Mouse (Mus musculus) forebrain, embryonic 13.5 days (tissue): ENCODE measurements around the gene Sec22a. TPM values are rescaled to one million over a fixed set of nuclear protein-coding genes. Genes with fewer than 3 reads are reported as not detected.

Experiments
- ATAC-seq: fragments of 200-750 bp; cut with Nextera tagmentation; 2 replicates; pipeline ENCODE4 v1.8.0; 2017
- H3K27ac ChIP-seq: fragments of 300-500 bp; sonication (generic); 2 replicates; pipeline ENCODE4 v1.5.1; 2015; ENCODE audit warnings: inconsistent platforms, mild to moderate bottlenecking, moderate library complexity
- H3K27me3 ChIP-seq: fragments of 300-500 bp; sonication (generic); 2 replicates; pipeline ENCODE4 v1.6.1; 2015; ENCODE audit warnings: mild to moderate bottlenecking, inconsistent platforms
- H3K36me3 ChIP-seq: fragments of 300-500 bp; sonication (generic); 2 replicates; pipeline ENCODE4 v1.6.1; 2015; ENCODE audit warnings: mild to moderate bottlenecking, inconsistent platforms; ENCODE audit not compliant: poor library complexity, severe bottlenecking
- H3K4me1 ChIP-seq: fragments of 300-500 bp; sonication (generic); 2 replicates; pipeline ENCODE4 v1.6.1; 2015; ENCODE audit warnings: inconsistent platforms
- H3K4me2 ChIP-seq: fragments of 300-500 bp; sonication (generic); 2 replicates; pipeline ENCODE4 v1.6.1; 2015; ENCODE audit warnings: inconsistent platforms, mild to moderate bottlenecking, moderate library complexity
- H3K4me3 ChIP-seq: fragments of 300-500 bp; sonication (generic); 2 replicates; pipeline ENCODE4 v1.5.1; 2015; ENCODE audit warnings: mild to moderate bottlenecking, inconsistent platforms
- H3K9ac ChIP-seq: fragments of 300-500 bp; sonication (generic); 2 replicates; pipeline ENCODE4 v1.6.1; 2015; ENCODE audit warnings: mild to moderate bottlenecking, inconsistent platforms
- H3K9me3 ChIP-seq: fragments of 300-500 bp; sonication (generic); replicated peaks from 2 replicates; pipeline ENCODE4 v1.6.1; 2016; ENCODE audit warnings: inconsistent platforms
- WGBS: fragments of 180-500 bp; shearing (Covaris S2); methylation state at CpG from one replicate; pipeline ENCODE4 v1.1.7; 2015; 5-methylcytosine and 5-hydroxymethylcytosine counted together
- polyA plus RNA-seq: library from polyadenylated mRNA; unstranded; fragments of >200 nt; fragmentation: Nextera tagmentation; extraction: Ambion mirVana; gene quantifications from 2 replicates; pipeline ENCODE4 v1.2.1, GENCODE M21; 2015

Gene Sec22a
- polyA plus RNA-seq, 1 experiment from 2014 or later: 48.0 TPM

- peaks cover 4% of the 10 kb centered on the region for H3K36me3 ChIP-seq
- H3K9me3 ChIP-seq: no peaks in the 10 kb centered on the region
- no peak for ATAC-seq
- no peak overlapping the region for H3K4me2 ChIP-seq
- H3K27ac ChIP-seq: no peak overlapping the region
- peaks cover 12% of the 10 kb centered on the region for H3K4me1 ChIP-seq
- no peak overlapping the region for H3K4me3 ChIP-seq
- WGBS: 91% methylated on average over 2 of the region's 2 CpGs
- no peaks in the 10 kb centered on the region; the same call in 1 of the 2 replicates for H3K27me3 ChIP-seq
- H3K9ac ChIP-seq: no peak overlapping the region
Measured at GRCm38 (mm10) chr16:35362221-35362620, 1.5 kb downstream of the Sec22a start.

DNA sequence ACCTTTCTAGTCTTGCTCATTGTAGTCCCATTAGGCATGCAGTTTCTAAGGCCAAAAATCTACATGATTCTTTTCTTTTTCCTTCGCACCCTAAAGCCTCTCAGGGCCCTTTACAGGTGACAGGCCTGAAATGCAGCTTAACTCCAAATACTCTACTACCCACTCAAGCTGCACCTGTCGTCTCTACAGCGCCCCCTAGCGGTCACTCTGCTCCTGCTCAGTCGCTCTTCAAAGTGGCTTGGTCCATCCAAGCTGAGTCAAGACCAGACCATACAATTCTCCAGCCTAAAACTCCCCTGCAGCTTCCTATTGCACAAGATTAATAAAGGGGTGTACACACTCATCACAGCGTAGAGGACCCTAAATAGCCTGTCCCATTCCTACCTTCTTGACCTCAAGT lies 3.1 kb downstream of the Sec22a start:
- Histone ChIP-seq H3K9me3 (no peaks in the 10 kb centered on the region), H3K4me3 (no peak overlapping the region), H3K4me2 (no peak overlapping the region), H3K27me3 (no peaks in the 10 kb centered on the region; the same call in 1 of the 2 replicates), H3K36me3 (peaks cover 9% of the 10 kb centered on the region), H3K27ac (no peak overlapping the region), H3K9ac (no peak overlapping the region), H3K4me1 (peaks cover 12% of the 10 kb centered on the region)
- WGBS: 28% methylated on average over 6 of the region's 6 CpGs
- no peak for ATAC-seq

DNA sequence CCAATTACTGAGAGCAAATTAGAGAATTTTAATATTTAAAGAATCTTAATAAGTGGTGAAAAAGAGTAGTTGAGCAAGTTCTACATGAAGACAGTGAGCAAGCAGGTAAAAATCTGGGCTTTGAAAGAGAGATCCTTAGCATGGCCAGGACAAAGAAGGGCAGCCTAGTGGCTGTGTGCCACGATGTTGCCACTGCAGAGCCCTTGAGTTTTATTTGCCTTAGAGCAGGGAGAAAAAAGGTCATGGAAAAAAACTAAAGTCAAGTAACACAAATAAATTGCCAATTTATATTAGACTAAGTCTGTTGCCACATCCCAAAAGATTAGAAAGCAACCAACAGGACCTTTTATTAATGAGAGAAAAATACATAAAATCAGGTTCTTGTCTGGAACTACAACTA lies 6.3 kb downstream of the Sec22a start:
- H3K4me3 ChIP-seq: no peak overlapping the region
- no peaks in the 10 kb centered on the region for H3K27me3 ChIP-seq
- 83% methylated on average over 1 of the region's 1 CpGs for WGBS
- H3K4me2 ChIP-seq: no peak overlapping the region
- H3K9me3 ChIP-seq: no peaks in the 10 kb centered on the region
- peaks cover 14% of the 10 kb centered on the region for H3K36me3 ChIP-seq
- ATAC-seq: no peak
- no peak overlapping the region for H3K27ac ChIP-seq
- H3K9ac ChIP-seq: no peak overlapping the region
- H3K4me1 ChIP-seq: peaks cover 5% of the 10 kb centered on the region

GRCm38 (mm10) chr16:35330451-35330850 lies 33.3 kb downstream of the Sec22a start:
- 9% methylated on average over 1 of the region's 1 CpGs for WGBS
- Histone ChIP-seq H3K9ac (no peak overlapping the region), H3K27ac (no peak overlapping the region), H3K4me1 (peaks cover 16% of the 10 kb centered on the region), H3K27me3 (no peaks in the 10 kb centered on the region), H3K4me2 (no peak overlapping the region), H3K36me3 (peaks cover 17% of the 10 kb centered on the region), H3K9me3 (no peaks in the 10 kb centered on the region), H3K4me3 (no peak overlapping the region)
- ATAC-seq: no peak

GRCm38 (mm10) chr16:35319773-35320172 lies 43.9 kb downstream of the Sec22a start:
- peaks cover 7% of the 10 kb centered on the region; the same call in 1 of the 2 replicates for H3K36me3 ChIP-seq
- no peak overlapping the region for H3K4me3 ChIP-seq
- H3K9me3 ChIP-seq: no peaks in the 10 kb centered on the region
- peaks cover 4% of the 10 kb centered on the region; the same call in 1 of the 2 replicates for H3K4me1 ChIP-seq
- H3K27me3 ChIP-seq: no peaks in the 10 kb centered on the region
- H3K4me2 ChIP-seq: no peak overlapping the region
- peak; percentile 33; the same call in 1 of the 2 replicates for ATAC-seq
- 63% methylated on average over 2 of the region's 2 CpGs for WGBS
- no peak overlapping the region for H3K9ac ChIP-seq
- H3K27ac ChIP-seq: no peak overlapping the region

DNA sequence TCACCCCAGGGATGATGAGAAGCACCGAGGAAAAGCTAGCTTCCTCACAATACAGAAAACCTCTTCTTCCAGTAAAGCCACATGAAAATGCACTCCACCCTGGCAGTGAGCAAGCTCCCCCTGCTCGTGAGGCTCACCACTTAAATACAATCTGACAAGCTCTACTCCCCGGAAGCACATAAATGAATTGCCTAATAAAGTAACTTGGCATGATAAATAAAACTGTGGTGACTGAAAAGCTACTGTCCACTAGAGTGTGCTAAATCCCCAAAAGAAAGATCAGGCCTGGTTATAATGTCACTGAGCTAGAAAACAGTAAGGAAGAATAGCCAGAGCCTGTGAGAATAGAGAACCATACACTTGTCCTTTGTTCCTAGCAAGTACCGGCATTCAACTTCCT lies 44.4 kb downstream of the Sec22a start:
- Histone ChIP-seq H3K4me1 (peaks cover 4% of the 10 kb centered on the region; the same call in 1 of the 2 replicates), H3K36me3 (peaks cover 7% of the 10 kb centered on the region; the same call in 1 of the 2 replicates), H3K9ac (no peak overlapping the region), H3K4me2 (no peak overlapping the region), H3K4me3 (no peak overlapping the region), H3K27me3 (no peaks in the 10 kb centered on the region), H3K9me3 (no peaks in the 10 kb centered on the region), H3K27ac (no peak overlapping the region)
- ATAC-seq: peak; percentile 70; the same call in 1 of the 2 replicates
- 25% methylated on average over 4 of the region's 4 CpGs for WGBS

DNA sequence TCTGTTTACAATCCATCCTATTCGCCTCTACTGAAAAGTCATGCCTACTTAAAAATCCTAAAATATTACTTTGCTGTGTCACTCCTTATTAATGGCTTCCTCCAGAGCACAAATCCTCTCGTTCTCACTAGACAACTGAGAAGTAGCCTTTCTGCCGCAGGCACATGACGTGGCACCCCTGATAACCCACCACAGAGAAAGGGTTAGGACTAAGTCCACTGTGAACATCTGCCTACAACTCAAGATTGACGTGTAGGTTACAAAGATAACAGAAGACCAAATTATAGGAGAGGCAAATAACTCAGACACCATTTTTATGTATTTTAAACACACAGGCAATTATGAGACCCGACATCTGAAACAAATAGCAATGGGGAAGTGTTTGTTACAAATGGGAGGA lies 45.3 kb downstream of the Sec22a start:
- Histone ChIP-seq H3K9me3 (no peaks in the 10 kb centered on the region), H3K4me1 (peaks cover 4% of the 10 kb centered on the region; the same call in 1 of the 2 replicates), H3K9ac (no peak overlapping the region), H3K4me3 (no peak overlapping the region), H3K4me2 (no peak overlapping the region), H3K36me3 (peaks cover 9% of the 10 kb centered on the region), H3K27ac (no peak overlapping the region), H3K27me3 (no peaks in the 10 kb centered on the region)
- 88% methylated on average over 6 of the region's 6 CpGs for WGBS
- ATAC-seq: no peak

DNA sequence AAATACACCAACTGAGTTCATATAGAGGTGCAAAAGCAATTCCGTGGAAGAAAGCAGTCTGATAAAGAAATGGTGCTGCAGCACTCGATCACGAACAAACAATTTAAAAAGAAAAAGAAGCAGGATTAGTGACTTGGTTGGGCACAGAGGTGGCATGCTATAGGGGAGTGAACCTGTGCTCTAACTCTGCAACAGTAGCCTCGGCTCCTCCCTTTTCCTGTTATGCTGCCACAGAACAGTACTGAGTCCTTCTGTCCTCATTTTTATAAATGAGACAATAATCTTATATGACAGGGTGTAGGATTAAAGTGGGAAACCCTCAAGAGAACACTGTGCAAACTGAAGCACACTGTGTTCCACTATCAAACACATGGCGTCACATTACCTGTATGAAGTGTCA lies 46.3 kb downstream of the Sec22a start:
- H3K36me3 ChIP-seq: peaks cover 10% of the 10 kb centered on the region
- no peaks in the 10 kb centered on the region for H3K9me3 ChIP-seq
- no peak overlapping the region for H3K4me2 ChIP-seq
- no peak overlapping the region for H3K27ac ChIP-seq
- H3K4me1 ChIP-seq: peaks cover 4% of the 10 kb centered on the region; the same call in 1 of the 2 replicates
- no peaks in the 10 kb centered on the region for H3K27me3 ChIP-seq
- no peak for ATAC-seq
- no peak overlapping the region for H3K4me3 ChIP-seq
- WGBS: 86% methylated on average over 5 of the region's 5 CpGs
- H3K9ac ChIP-seq: no peak overlapping the region

- H3K9ac ChIP-seq: no peak overlapping the region
- H3K27ac ChIP-seq: no peak overlapping the region
- H3K36me3 ChIP-seq: peaks cover 10% of the 10 kb centered on the region
- H3K4me3 ChIP-seq: no peak overlapping the region
- H3K4me1 ChIP-seq: peaks cover 9% of the 10 kb centered on the region; the same call in 1 of the 2 replicates
- H3K27me3 ChIP-seq: no peaks in the 10 kb centered on the region
- no peaks in the 10 kb centered on the region for H3K9me3 ChIP-seq
- no peak for ATAC-seq
- no peak overlapping the region for H3K4me2 ChIP-seq
Measured at GRCm38 (mm10) chr16:35316856-35317264, 46.9 kb downstream of the Sec22a start.

DNA sequence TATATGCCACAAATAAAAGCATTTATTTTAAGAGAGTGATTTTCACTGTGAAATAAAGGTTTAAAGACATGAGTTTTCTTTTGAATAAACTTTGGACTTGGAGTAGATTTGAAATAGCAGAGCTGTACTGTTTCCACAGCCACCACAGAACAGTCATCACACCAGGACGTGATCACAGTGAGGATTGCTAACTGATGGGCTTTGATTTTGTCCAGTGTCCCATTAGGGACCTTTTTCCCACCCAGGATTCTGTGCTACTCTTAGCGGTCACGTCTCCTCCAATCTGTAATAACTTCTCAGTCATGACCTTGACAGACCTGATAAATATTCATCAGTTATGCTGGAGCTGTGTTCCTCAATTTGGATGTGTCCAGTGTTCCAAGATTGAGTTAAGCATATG lies 48.2 kb downstream of the Sec22a start:
- Histone ChIP-seq H3K9me3 (no peaks in the 10 kb centered on the region), H3K4me1 (peaks cover 16% of the 10 kb centered on the region), H3K4me2 (no peak overlapping the region), H3K27ac (no peak overlapping the region), H3K9ac (no peak overlapping the region), H3K27me3 (no peaks in the 10 kb centered on the region), H3K4me3 (no peak overlapping the region), H3K36me3 (peaks cover 10% of the 10 kb centered on the region)
- no peak for ATAC-seq
- WGBS: 65% methylated on average over 3 of the region's 3 CpGs

DNA sequence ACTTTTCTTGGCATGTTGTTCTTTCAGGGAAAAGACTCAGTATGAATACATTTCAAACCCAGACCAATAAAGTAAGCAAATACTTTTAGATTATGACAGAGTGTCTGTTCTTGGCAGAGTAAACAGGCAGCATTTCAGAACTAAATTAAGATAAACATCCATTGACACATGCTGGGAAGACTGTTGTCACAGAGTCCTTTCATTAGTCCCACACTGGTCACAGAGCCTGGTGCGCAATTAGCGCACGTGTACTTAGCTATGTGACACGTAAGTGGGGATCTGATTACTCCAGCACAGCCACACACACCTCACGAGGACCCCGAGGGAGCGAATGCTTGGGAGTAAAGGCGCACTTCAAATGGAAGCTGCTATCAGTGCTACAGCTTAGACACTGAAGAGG lies 52.1 kb downstream of the Sec22a start:
- H3K4me3 ChIP-seq: no peak overlapping the region
- H3K36me3 ChIP-seq: peaks cover 10% of the 10 kb centered on the region; the same call in 1 of the 2 replicates
- H3K9me3 ChIP-seq: no peaks in the 10 kb centered on the region
- H3K27ac ChIP-seq: no peak overlapping the region
- H3K4me2 ChIP-seq: no peak overlapping the region
- peak; percentile 65 for ATAC-seq
- WGBS: 47% methylated on average over 8 of the region's 8 CpGs
- H3K4me1 ChIP-seq: peaks cover 12% of the 10 kb centered on the region
- no peaks in the 10 kb centered on the region for H3K27me3 ChIP-seq
- no peak overlapping the region; the same call in 1 of the 2 replicates for H3K9ac ChIP-seq

DNA sequence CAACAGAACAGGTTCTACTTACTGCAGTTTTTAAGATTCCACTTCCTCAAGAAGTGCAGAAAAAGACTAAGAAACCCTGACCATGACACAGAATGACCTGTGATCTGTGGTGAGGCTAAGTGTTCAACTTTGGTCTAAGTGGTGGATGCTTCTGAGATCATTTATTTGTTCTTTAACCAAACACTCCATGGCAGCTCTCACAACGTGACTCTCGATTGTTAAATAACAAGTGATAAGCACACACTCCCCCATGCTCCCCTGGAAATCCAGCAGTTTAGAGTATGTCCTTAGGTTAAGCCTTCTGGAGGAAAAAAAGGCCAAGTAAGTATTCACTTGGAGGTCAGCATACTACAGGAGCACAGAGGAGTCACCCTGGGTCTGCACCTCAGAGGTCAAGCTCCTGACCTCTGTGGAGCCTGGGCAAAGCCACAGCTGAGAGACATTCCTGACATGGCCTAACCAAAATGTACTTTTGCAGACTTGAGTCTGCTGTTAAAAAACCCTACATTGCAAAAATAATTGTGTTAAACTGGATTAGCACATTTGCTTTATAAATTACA lies 53.1 kb downstream of the Sec22a start:
- 55% methylated on average over 2 of the region's 2 CpGs for WGBS
- H3K36me3 ChIP-seq: peaks cover 7% of the 10 kb centered on the region; the same call in 1 of the 2 replicates
- no peak overlapping the region for H3K4me3 ChIP-seq
- H3K4me2 ChIP-seq: no peak overlapping the region
- H3K27me3 ChIP-seq: no peaks in the 10 kb centered on the region
- peaks cover 12% of the 10 kb centered on the region for H3K4me1 ChIP-seq
- no peaks in the 10 kb centered on the region for H3K9me3 ChIP-seq
- ATAC-seq: no peak
- no peak overlapping the region for H3K27ac ChIP-seq
- no peak overlapping the region for H3K9ac ChIP-seq

- H3K9me3 ChIP-seq: no peaks in the 10 kb centered on the region
- H3K4me3 ChIP-seq: no peak overlapping the region
- 89% methylated on average over 4 of the region's 4 CpGs for WGBS
- no peaks in the 10 kb centered on the region for H3K27me3 ChIP-seq
- H3K4me2 ChIP-seq: no peak overlapping the region
- no peak overlapping the region for H3K27ac ChIP-seq
- H3K9ac ChIP-seq: no peak overlapping the region
- H3K36me3 ChIP-seq: peaks cover 9% of the 10 kb centered on the region; the same call in 1 of the 2 replicates
- no peak for ATAC-seq
- peaks cover 12% of the 10 kb centered on the region for H3K4me1 ChIP-seq
Measured at GRCm38 (mm10) chr16:35309634-35310033, 54.1 kb downstream of the Sec22a start.
